Mouse (Mus musculus) midbrain, embryonic 16.5 days (tissue): ENCODE data around the gene Dbnl. TPM values are rescaled to one million over a fixed set of nuclear protein-coding genes. Genes with fewer than 3 reads are reported as not detected.

Experiments
- ATAC-seq: fragments of 200-750 bp; cut with Nextera tagmentation; 2 replicates; pipeline ENCODE4 v1.8.0; 2017; ENCODE audit warnings: moderate TSS enrichment
- H3K27ac ChIP-seq: fragments of 300-500 bp; sonication (generic); 2 replicates; pipeline ENCODE4 v1.5.1; 2014; ENCODE audit warnings: mild to moderate bottlenecking, low read length, mixed read lengths
- H3K27me3 ChIP-seq: fragments of 300-500 bp; sonication (generic); 2 replicates; pipeline ENCODE4 v1.6.1; 2014; ENCODE audit warnings: low read depth, low read length, mixed read lengths; ENCODE audit not compliant: control insufficient read depth, insufficient read depth
- H3K36me3 ChIP-seq: fragments of 300-500 bp; sonication (generic); 2 replicates; pipeline ENCODE4 v1.6.1; 2014; ENCODE audit warnings: mild to moderate bottlenecking, low read length, moderate library complexity, mixed read lengths; ENCODE audit not compliant: control insufficient read depth, insufficient read depth
- H3K4me1 ChIP-seq: fragments of 300-500 bp; sonication (generic); 2 replicates; pipeline ENCODE4 v1.6.1; 2014; ENCODE audit warnings: mild to moderate bottlenecking, low read length, mixed read lengths; ENCODE audit not compliant: control insufficient read depth, insufficient read depth
- H3K4me2 ChIP-seq: fragments of 300-500 bp; sonication (generic); 2 replicates; pipeline ENCODE4 v1.6.1; 2014; ENCODE audit warnings: mild to moderate bottlenecking, low read length, mixed read lengths
- H3K4me3 ChIP-seq: fragments of 300-500 bp; sonication (generic); 2 replicates; pipeline ENCODE4 v1.5.1; 2014; ENCODE audit warnings: low read depth, mild to moderate bottlenecking, low read length, moderate library complexity, mixed read lengths
- H3K9ac ChIP-seq: fragments of 300-500 bp; sonication (generic); 2 replicates; pipeline ENCODE4 v1.6.1; 2014; ENCODE audit warnings: low read depth, low read length, mixed read lengths
- H3K9me3 ChIP-seq: fragments of 300-500 bp; sonication (generic); replicated peaks from 2 replicates; pipeline ENCODE4 v1.6.1; 2014; ENCODE audit warnings: mild to moderate bottlenecking, low read length, mixed read lengths; ENCODE audit not compliant: control insufficient read depth, poor library complexity, severe bottlenecking
- WGBS: fragments of 180-500 bp; shearing (Covaris S2); extraction: QIAGEN DNeasy Blood & Tissue Kit; methylation state at CpG from one replicate; pipeline ENCODE4 v1.1.7; 2014; 5-methylcytosine and 5-hydroxymethylcytosine counted together
- polyA plus RNA-seq: library from polyadenylated mRNA; unstranded; fragments of >200 nt; fragmentation: Nextera tagmentation; extraction: Ambion mirVana; gene quantifications from 2 replicates; pipeline ENCODE4 v1.2.1, GENCODE M21; 2015

Dbnl gene
- polyA plus RNA-seq, 1 experiment from 2014 or later: 152 TPM

DNA sequence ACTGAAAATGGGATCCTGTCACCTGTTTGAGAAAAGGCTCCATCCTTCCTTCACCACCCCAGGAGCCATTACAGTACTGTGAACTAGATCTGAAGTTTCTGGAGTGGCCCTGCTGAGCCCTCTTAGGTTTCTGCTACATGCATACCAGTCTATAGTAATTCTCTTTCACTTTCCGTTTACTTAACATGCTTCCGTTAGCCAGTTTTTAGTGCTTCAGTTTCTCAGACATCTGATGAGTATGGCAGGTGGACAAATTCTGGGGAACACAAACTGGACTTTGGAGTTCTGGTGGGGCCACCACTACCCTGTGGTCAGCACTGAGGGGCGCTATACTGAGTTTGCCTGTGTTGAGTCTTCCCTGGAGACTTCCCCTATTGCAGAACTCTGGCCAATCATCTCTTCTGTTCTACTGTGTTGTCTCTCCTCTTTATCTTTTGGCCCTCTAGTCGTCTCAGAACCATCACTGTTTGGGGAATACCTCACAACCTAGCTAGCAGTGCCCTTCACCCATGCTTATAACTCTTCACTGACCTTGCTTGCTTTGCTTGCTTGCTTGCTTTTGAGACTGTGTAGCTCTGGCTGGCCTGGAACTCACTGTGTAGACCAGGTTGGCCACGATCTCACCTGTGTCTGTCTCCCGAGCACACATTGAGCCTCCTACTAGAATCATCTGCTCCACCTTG, 924 bp downstream of the Dbnl start:
- no peaks in the 10 kb centered on the region for H3K9me3 ChIP-seq
- H3K4me1 ChIP-seq: peaks cover 25% of the 10 kb centered on the region
- no peak for ATAC-seq
- H3K4me2 ChIP-seq: peak overlapping the region; percentile 64
- H3K9ac ChIP-seq: peak overlapping the region; percentile 95
- H3K4me3 ChIP-seq: peak overlapping the region; percentile 89
- H3K36me3 ChIP-seq: peaks cover 18% of the 10 kb centered on the region
- 75% methylated on average over 6 of the region's 6 CpGs for WGBS
- no peaks in the 10 kb centered on the region for H3K27me3 ChIP-seq
- peak overlapping the region; percentile 93 for H3K27ac ChIP-seq

- H3K27me3 ChIP-seq: no peaks in the 10 kb centered on the region
- H3K4me1 ChIP-seq: peaks cover 25% of the 10 kb centered on the region
Observed at GRCm38 (mm10) chr11:5789754-5790333, 1.6 kb downstream of the Dbnl start.

GRCm38 (mm10) chr11:5790431-5790830, 2.1 kb downstream of the Dbnl start:
- Histone ChIP-seq H3K9me3 (no peaks in the 10 kb centered on the region), H3K4me2 (no peak overlapping the region), H3K4me3 (no peak overlapping the region), H3K36me3 (peaks cover 23% of the 10 kb centered on the region), H3K4me1 (peaks cover 25% of the 10 kb centered on the region), H3K27ac (no peak overlapping the region), H3K27me3 (no peaks in the 10 kb centered on the region), H3K9ac (no peak overlapping the region)
- WGBS: 91% methylated on average over 1 of the region's 1 CpGs
- ATAC-seq: no peak

More at GRCm38 (mm10) chr11:5789754-5790333, 1.6 kb downstream of the Dbnl start:
- H3K4me2 ChIP-seq: peak overlapping the region; percentile 64
- no peak overlapping the region; the same call in 1 of the 2 replicates for H3K9ac ChIP-seq
- WGBS: 88% methylated on average over 3 of the region's 3 CpGs
- H3K27ac ChIP-seq: no peak overlapping the region
- no peaks in the 10 kb centered on the region for H3K9me3 ChIP-seq
- H3K4me3 ChIP-seq: no peak overlapping the region; the same call in 1 of the 2 replicates
- H3K36me3 ChIP-seq: peaks cover 21% of the 10 kb centered on the region
- ATAC-seq: no peak

DNA sequence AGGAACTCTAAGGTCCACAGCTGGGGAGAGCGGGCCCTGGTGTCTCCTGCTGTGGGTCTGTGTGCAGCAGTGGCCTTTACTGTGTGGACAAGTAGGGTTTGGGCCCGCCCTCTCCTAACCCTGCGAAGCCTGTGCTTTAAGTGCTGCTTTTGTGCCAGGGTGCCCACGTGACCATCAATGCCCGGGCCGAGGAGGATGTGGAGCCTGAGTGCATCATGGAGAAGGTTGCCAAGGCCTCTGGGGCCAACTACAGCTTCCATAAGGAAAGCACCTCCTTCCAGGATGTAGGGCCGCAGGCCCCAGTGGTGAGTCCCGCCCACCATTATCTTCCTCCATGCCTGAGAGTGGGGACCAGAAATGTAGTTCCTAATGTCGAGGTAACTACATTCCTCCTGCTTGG, 7.0 kb downstream of the Dbnl start:
- no peak overlapping the region for H3K4me3 ChIP-seq
- H3K4me2 ChIP-seq: no peak overlapping the region
- H3K9me3 ChIP-seq: no peaks in the 10 kb centered on the region
- H3K9ac ChIP-seq: no peak overlapping the region
- 90% methylated on average over 9 of the region's 9 CpGs for WGBS
- peaks cover 55% of the 10 kb centered on the region for H3K36me3 ChIP-seq
- peaks cover 5% of the 10 kb centered on the region; the same call in 1 of the 2 replicates for H3K4me1 ChIP-seq
- ATAC-seq: no peak
- no peaks in the 10 kb centered on the region for H3K27me3 ChIP-seq
- H3K27ac ChIP-seq: no peak overlapping the region

DNA sequence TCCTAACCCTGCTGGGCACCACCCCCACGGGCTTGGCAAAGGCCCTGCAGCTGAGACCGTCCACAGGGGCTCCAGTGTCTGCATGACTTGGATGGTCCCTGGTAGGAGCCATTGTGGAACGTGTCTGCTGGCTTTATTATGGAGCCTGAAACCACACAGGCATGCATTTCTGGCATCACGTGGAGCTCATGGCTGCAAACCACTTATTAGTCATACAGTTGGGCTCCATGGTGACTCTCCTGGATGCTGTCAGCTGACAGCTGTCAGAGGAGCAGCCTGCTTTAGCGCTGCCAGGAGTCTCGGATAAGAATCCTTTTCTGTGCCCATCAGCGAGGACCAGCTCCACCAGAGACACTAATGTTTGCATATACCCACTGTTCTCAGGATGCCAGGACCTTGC, 7.4 kb downstream of the Dbnl start:
- H3K9me3 ChIP-seq: no peaks in the 10 kb centered on the region
- no peak for ATAC-seq
- 87% methylated on average over 7 of the region's 7 CpGs for WGBS

DNA sequence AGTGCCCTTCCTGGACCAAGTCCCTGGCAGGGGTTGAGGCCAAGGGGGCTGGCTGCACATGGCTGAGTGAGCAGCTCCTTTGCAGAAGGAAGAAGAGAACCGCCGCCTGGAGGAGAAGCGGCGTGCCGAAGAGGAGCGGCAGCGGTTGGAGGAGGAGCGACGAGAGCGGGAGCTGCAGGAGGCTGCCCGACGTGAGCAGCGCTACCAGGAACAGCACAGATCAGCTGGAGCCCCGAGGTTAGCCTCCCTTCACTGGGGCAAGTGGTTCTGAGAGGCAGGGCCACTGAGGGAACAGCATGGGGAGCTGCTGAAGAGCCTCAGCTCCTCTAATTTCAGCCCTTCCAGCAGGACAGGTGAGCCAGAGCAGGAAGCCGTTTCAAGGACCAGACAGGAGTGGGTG, 8.7 kb downstream of the Dbnl start:
- ATAC-seq: no peak
- WGBS: 88% methylated on average over 15 of the region's 15 CpGs
- H3K9ac ChIP-seq: no peak overlapping the region

More for the DNA sequence above, 7.4 kb downstream of the Dbnl start:
- Histone ChIP-seq H3K4me1 (peaks cover 2% of the 10 kb centered on the region; the same call in 1 of the 2 replicates), H3K27ac (no peak overlapping the region), H3K9ac (no peak overlapping the region), H3K4me2 (no peak overlapping the region), H3K27me3 (no peaks in the 10 kb centered on the region), H3K4me3 (no peak overlapping the region), H3K36me3 (peaks cover 55% of the 10 kb centered on the region)

GRCm38 (mm10) chr11:5797371-5797770, 9.1 kb downstream of the Dbnl start:
- no peaks in the 10 kb centered on the region for H3K9me3 ChIP-seq
- H3K4me3 ChIP-seq: no peak overlapping the region
- H3K27ac ChIP-seq: no peak overlapping the region
- no peaks in the 10 kb centered on the region for H3K4me1 ChIP-seq
- no peaks in the 10 kb centered on the region for H3K27me3 ChIP-seq
- WGBS: 66% methylated on average over 11 of the region's 11 CpGs
- no peak for ATAC-seq
- no peak overlapping the region for H3K4me2 ChIP-seq
- H3K9ac ChIP-seq: no peak overlapping the region
- peaks cover 54% of the 10 kb centered on the region for H3K36me3 ChIP-seq

More for the DNA sequence above, 8.7 kb downstream of the Dbnl start:
- Histone ChIP-seq H3K4me2 (no peak overlapping the region), H3K4me3 (no peak overlapping the region), H3K36me3 (peaks cover 58% of the 10 kb centered on the region), H3K27me3 (no peaks in the 10 kb centered on the region), H3K4me1 (no peaks in the 10 kb centered on the region), H3K9me3 (no peaks in the 10 kb centered on the region), H3K27ac (no peak overlapping the region)

DNA sequence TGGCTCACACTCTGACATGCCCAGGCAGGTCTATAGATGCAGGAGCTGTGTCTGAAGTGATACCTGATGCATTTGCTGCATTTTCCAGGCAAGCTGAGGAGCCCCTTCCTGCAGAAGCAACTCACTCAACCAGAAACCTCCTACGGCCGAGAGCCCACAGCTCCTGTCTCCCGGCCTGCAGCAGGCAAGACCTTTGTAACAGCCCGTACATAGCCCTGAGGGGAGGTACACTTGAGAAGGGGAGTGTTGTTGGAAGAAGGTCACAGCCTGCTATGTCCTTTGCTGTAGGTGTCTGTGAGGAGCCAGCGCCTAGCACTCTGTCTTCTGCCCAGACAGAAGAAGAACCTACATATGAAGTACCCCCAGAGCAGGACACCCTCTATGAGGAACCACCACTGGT, 9.6 kb downstream of the Dbnl start:
- no peaks in the 10 kb centered on the region for H3K4me1 ChIP-seq
- peaks cover 48% of the 10 kb centered on the region for H3K36me3 ChIP-seq
- WGBS: 91% methylated on average over 5 of the region's 5 CpGs
- no peak overlapping the region for H3K27ac ChIP-seq
- no peaks in the 10 kb centered on the region for H3K27me3 ChIP-seq
- H3K9me3 ChIP-seq: no peaks in the 10 kb centered on the region
- no peak overlapping the region for H3K4me3 ChIP-seq
- no peak for ATAC-seq
- H3K4me2 ChIP-seq: no peak overlapping the region
- no peak overlapping the region for H3K9ac ChIP-seq
